Mouse (Mus musculus) midbrain, embryonic 14.5 days (tissue): ENCODE results near the gene Aspg. TPM values are rescaled to one million over a fixed set of nuclear protein-coding genes. Genes with fewer than 3 reads are reported as not detected.
A peak's percentile ranks its signal among the peaks of the same experiment; 100 is the strongest.

ENCODE experiments used
- ATAC-seq: fragments of 200-750 bp; cut with Nextera tagmentation; 2 replicates; pipeline ENCODE4 v1.8.0; 2017; ENCODE audit warnings: moderate number of reproducible peaks, moderate library complexity; ENCODE audit not compliant: low FRiP score, low TSS enrichment
- DNase-seq: peaks from one replicate; pipeline ENCODE4 v3.0.0-alpha.2; 2015
- H3K27ac ChIP-seq: fragments of 300-500 bp; sonication (generic); replicated peaks from 2 replicates; pipeline ENCODE4 v1.5.1; 2014; ENCODE audit warnings: mild to moderate bottlenecking, low read depth, low read length, moderate library complexity
- H3K27me3 ChIP-seq: fragments of 300-500 bp; sonication (generic); 2 replicates; pipeline ENCODE4 v1.6.1; 2014; ENCODE audit warnings: low read length, control low read depth, mixed read lengths; ENCODE audit not compliant: control insufficient read depth, insufficient read depth
- H3K36me3 ChIP-seq: fragments of 300-500 bp; sonication (generic); 2 replicates; pipeline ENCODE4 v1.6.1; 2014; ENCODE audit warnings: low read length, control low read depth; ENCODE audit not compliant: control insufficient read depth, insufficient read depth
- H3K4me1 ChIP-seq: fragments of 300-500 bp; sonication (generic); 2 replicates; pipeline ENCODE4 v1.6.1; 2014; ENCODE audit warnings: mild to moderate bottlenecking, antibody characterized with exemption, low read length, control low read depth; ENCODE audit not compliant: control insufficient read depth, insufficient read depth
- H3K4me2 ChIP-seq: fragments of 300-500 bp; sonication (generic); 2 replicates; pipeline ENCODE4 v1.6.1; 2014; ENCODE audit warnings: mild to moderate bottlenecking, low read length, moderate library complexity
- H3K4me3 ChIP-seq: fragments of 300-500 bp; sonication (generic); replicated peaks from 2 replicates; pipeline ENCODE4 v1.5.1; 2014; ENCODE audit warnings: low read depth, low read length
- H3K9ac ChIP-seq: fragments of 300-500 bp; sonication (generic); replicated peaks from 2 replicates; pipeline ENCODE4 v1.6.1; 2014; ENCODE audit warnings: mild to moderate bottlenecking, low read length, moderate library complexity
- H3K9me3 ChIP-seq: fragments of 300-500 bp; sonication (generic); 2 replicates; pipeline ENCODE4 v1.6.1; 2016; ENCODE audit warnings: low read length, control low read depth, mixed read lengths; ENCODE audit not compliant: control insufficient read depth
- WGBS: fragments of 180-500 bp; shearing (Covaris S2); extraction: QIAGEN DNeasy Blood & Tissue Kit; methylation state at CpG from one replicate; pipeline ENCODE4 v1.1.7; 2014; 5-methylcytosine and 5-hydroxymethylcytosine counted together
- polyA plus RNA-seq: library from polyadenylated mRNA; unstranded; fragments of >200 nt; fragmentation: Nextera tagmentation; extraction: Ambion mirVana; gene quantifications from 2 replicates; pipeline ENCODE4 v1.2.1, GENCODE M21; 2014

The Aspg gene
- polyA plus RNA-seq, 1 experiment from 2014 or later, result not detected

DNA sequence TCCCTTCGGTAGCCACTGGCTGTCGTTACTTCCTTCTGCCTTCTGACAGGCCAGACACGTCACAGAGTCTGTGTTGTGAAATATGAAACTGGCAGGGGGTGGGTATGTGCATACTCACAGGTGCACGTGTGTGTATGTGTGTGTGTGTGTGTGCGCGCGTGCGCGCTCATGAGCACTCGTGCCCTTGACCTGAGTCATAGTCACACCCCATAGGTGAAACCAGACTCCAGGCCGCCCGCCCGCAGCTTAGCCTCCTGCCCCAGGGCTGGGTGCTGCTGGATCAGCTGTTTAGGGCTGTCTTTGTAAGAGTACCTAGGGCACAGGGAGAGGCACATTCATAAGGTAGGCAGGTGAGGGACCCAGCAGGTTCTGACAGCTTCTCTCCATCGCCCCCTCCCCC, 19.4 kb downstream of the Aspg start:
- DNase-seq (no peak), ATAC-seq (no peak)
- H3K4me1 ChIP-seq, result 0 out of 2 replicates have a peak, but pooled peaks cover 4% of the 10 kb centered on the region
- H3K27me3 ChIP-seq, result peaks cover 11% of the 10 kb centered on the region
- WGBS, result 88% methylated on average over 14 of the region's 14 CpGs
- H3K4me3 ChIP-seq, result no peak overlapping the region
- H3K27ac ChIP-seq, result no peak overlapping the region
- no peak overlapping the region for H3K9ac ChIP-seq
- H3K9me3 ChIP-seq, result no peaks in the 10 kb centered on the region
- no peak overlapping the region for H3K4me2 ChIP-seq
- no peaks in the 10 kb centered on the region for H3K36me3 ChIP-seq

DNA sequence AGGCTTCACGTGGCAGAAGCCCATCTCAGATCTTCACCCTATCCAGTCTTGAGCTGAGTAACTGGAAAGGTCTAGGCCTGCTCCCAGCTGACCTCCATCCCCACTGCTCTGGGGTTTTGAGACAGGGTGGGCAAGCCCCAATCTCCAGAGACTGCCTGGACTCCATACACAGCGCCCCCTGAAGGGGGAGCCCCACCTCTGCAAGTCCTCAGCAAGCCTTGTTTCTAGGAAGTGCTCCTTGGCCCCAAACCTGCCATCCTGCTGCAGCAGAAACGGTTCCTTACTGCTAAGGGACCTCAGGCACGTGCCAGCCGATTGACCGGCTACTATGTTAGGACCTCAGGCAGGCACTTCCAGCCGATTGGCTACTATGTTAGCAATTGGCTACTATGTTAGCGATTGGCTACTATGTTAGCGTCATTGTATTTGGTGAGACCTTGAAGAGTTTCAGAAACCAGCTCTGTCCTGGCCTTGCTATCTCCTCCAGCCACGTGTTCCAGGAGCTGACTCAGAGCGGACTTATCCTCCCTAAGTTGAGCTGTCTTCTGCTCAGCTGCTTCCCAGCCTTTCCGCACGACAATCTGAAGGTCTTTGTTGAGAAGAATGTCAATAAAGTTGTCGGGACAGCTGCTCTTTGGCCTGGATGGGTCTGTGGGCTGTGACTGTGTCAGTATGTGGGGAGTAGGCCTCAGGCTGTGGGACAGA, 20.6 kb downstream of the Aspg start:
- H3K27ac ChIP-seq, result no peak overlapping the region
- H3K9ac ChIP-seq, result no peak overlapping the region
- no peak for DNase-seq
- no peak for ATAC-seq
- no peaks in the 10 kb centered on the region for H3K9me3 ChIP-seq
- H3K27me3 ChIP-seq, result peaks cover 23% of the 10 kb centered on the region
- no peaks in the 10 kb centered on the region for H3K36me3 ChIP-seq
- no peak overlapping the region for H3K4me3 ChIP-seq
- 59% methylated on average over 14 of the region's 14 CpGs for WGBS
- H3K4me1 ChIP-seq, result 0 out of 2 replicates have a peak, but pooled peaks cover 4% of the 10 kb centered on the region
- no peak overlapping the region for H3K4me2 ChIP-seq

DNA sequence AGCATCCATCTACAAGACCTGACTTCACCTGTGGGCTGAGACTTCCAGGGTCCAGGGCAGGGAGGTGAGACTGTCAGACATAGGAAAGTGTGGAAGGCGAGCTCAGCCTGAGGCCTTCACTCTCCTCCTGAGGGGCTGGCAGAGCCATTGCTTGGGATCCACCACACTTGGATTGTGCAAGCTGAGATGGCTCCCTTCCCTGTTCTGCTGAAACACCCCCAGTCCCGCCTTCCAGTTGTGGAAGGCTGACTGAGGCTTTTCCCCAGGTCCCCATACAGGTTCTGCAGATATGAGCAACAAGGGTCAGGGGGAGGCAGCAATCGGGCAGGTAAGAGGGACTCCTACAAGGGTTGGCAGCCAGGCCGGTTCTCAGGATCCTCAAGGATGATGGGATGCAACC, 22.0 kb downstream of the Aspg start:
- WGBS, result 76% methylated on average over 4 of the region's 4 CpGs

DNA sequence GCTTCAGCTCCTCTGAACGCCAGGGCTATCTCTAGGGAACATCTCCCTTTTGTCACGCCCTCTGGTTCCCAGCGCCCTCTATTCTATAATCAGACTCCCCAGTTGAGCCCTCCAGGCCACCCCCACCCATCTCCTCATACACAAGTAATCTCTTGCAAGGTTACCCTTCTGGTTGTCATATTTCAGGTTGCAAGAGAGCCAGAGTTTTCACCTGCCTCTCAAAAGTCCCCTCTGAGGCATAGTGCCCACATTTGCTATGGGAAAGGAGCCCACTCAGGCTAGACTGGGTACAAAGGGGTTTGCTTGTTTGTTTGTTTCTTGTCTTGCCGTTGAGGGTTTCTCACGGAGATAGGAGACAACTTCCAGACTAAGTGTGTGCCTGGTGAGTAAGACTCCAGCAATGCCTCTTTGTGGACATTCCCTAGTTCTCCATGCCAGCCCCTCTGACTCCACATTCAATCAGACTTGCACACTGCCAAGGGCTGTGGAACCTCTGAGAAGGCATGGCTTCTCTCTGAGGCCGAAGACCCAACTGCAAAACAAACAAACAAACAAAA, 22.9 kb downstream of the Aspg start:
- H3K27me3 ChIP-seq, result peaks cover 34% of the 10 kb centered on the region
- 56% methylated on average over 6 of the region's 6 CpGs for WGBS
- DNase-seq (no peak), ATAC-seq (no peak)
- no peak overlapping the region; the same call in 1 of the 2 replicates for H3K4me2 ChIP-seq
- no peak overlapping the region for H3K27ac ChIP-seq
- H3K4me3 ChIP-seq, result no peak overlapping the region
- H3K36me3 ChIP-seq, result no peaks in the 10 kb centered on the region
- 0 out of 2 replicates have a peak, but pooled peaks cover 4% of the 10 kb centered on the region for H3K4me1 ChIP-seq
- no peak overlapping the region for H3K9ac ChIP-seq
- no peaks in the 10 kb centered on the region for H3K9me3 ChIP-seq

More for the DNA sequence above, 22.0 kb downstream of the Aspg start:
- ATAC-seq, result no peak
- Histone ChIP-seq H3K36me3 (no peaks in the 10 kb centered on the region), H3K4me3 (no peak overlapping the region), H3K4me1 (0 out of 2 replicates have a peak, but pooled peaks cover 4% of the 10 kb centered on the region), H3K27ac (no peak overlapping the region), H3K9ac (no peak overlapping the region), H3K27me3 (peaks cover 30% of the 10 kb centered on the region), H3K9me3 (no peaks in the 10 kb centered on the region), H3K4me2 (no peak overlapping the region)
- no peak for DNase-seq

DNA sequence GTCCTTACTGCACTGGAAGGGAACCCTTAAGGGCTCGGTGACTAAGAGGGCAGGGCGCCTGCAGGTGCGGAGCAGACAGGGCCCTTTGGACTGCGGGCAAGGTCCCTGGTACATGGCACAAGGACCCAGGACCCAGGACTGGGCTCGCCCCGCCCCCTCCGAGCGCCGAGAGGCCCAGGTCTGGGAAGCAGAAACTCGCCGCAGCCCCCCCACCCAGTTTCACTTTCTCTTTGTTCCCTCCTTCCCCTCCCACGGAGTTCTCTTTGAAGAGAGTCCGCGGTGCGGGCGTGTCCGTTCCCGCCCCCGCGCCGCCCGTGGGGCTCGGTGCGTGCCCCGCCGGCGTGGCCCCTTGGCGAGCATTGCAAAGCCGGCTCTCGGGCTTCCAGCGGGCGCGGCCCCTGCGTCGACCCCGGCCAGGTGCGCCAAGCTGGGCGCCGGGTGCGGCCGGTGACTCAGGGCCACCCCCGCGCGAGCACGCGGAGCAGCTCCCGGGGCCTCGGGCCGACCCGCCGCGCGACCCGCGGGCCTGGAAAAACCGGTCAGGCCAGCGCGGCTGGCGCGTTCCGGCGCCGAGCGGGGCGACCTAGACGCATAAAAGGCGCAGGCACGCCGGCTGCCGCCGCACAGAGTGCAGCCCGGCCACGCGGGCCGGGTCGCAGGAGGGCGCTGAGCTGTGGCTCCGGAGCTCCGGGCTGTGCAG, 23.8 kb downstream of the Aspg start:
- peak; percentile 58; the same call in 1 of the 2 replicates for ATAC-seq
- H3K27ac ChIP-seq, result no peak overlapping the region
- peak overlapping the region; percentile 72 for H3K9ac ChIP-seq
- no peaks in the 10 kb centered on the region for H3K9me3 ChIP-seq
- H3K4me1 ChIP-seq, result 0 out of 2 replicates have a peak, but pooled peaks cover 4% of the 10 kb centered on the region
- H3K4me2 ChIP-seq, result peak overlapping the region; percentile 95
- H3K27me3 ChIP-seq, result peaks cover 34% of the 10 kb centered on the region
- H3K4me3 ChIP-seq, result peak overlapping the region; percentile 47
- under 1% methylated on average over 79 of the region's 79 CpGs for WGBS
- H3K36me3 ChIP-seq, result no peaks in the 10 kb centered on the region
- peak; percentile 79 for DNase-seq

DNA sequence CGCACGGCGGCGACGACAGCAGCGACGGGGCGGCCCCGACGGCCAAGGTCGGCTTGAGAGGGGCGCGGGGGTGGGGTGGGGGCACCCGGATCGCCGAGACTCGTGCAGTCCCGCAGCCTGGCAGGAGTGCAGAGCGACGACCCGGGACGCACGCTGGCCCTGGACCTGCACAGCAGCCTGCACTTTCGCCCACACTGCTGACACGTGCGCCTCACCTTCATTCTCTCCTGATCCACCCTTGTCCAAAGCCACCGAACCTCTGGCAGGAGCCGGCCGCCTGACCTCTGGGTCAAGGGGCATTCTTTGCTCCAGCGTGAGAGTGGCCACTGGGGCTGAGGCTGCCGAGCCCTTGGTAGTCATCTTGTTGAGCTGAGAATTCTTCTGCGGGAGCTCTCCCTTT, 24.5 kb downstream of the Aspg start:
- H3K9ac ChIP-seq, result peak overlapping the region; percentile 72

DNA sequence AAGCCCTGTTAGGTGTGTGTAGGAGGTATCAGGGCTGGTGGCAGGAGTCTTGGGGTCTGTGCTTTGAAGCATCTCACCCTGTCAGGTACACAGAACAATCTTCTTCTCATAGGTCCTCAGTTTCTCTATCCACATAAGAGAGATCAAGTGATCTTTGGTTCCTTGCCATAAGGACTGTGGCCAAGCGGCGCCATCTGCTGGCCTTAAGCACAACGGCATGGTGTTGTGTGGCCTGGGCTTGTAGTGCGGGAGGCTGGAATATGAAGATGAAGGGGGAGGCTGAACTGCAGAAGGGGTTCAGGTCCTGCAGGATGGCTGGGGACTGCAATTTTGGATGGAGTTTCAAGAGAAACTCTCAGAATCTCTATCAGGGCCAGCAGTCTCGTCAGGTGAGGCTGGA, 33.8 kb downstream of the Aspg start:
- Histone ChIP-seq H3K4me3 (no peak overlapping the region), H3K9ac (no peak overlapping the region), H3K27me3 (peaks cover 30% of the 10 kb centered on the region), H3K4me1 (peaks cover 12% of the 10 kb centered on the region), H3K9me3 (no peaks in the 10 kb centered on the region), H3K27ac (no peak overlapping the region), H3K36me3 (no peaks in the 10 kb centered on the region), H3K4me2 (no peak overlapping the region)
- WGBS, result 5% methylated on average over 5 of the region's 5 CpGs
- DNase-seq, result peak; percentile 85
- ATAC-seq, result no peak

More for the DNA sequence above, 24.5 kb downstream of the Aspg start:
- Histone ChIP-seq H3K4me1 (0 out of 2 replicates have a peak, but pooled peaks cover 4% of the 10 kb centered on the region), H3K27ac (no peak overlapping the region), H3K4me2 (peak overlapping the region; percentile 95), H3K36me3 (no peaks in the 10 kb centered on the region), H3K9me3 (no peaks in the 10 kb centered on the region), H3K4me3 (peak overlapping the region; percentile 47), H3K27me3 (peaks cover 34% of the 10 kb centered on the region)
- 11% methylated on average over 32 of the region's 32 CpGs for WGBS
- DNase-seq (no peak), ATAC-seq (no peak)

DNA sequence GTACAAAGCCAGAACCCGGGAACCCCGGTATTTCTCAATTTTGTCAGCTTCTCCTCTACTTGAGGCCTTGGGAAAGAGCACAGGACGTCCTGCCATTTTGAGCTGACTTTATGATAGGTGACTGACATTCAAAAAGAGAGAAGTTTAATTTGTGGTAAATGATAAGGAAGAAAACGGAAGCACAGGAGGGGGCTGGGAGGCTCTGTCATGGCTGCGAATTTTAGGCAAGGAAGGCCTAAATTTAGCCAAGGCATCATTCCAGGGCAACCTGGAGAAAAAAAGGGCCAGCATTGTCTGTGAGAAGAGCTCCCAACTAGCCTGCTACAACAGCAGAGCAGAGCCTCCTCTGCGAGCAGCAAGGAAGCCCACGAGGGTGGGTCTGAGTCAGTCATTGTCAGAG, 34.3 kb downstream of the Aspg start:
- Histone ChIP-seq H3K27me3 (peaks cover 30% of the 10 kb centered on the region), H3K36me3 (no peaks in the 10 kb centered on the region), H3K27ac (no peak overlapping the region), H3K9ac (no peak overlapping the region), H3K4me2 (no peak overlapping the region), H3K4me3 (no peak overlapping the region), H3K4me1 (peaks cover 16% of the 10 kb centered on the region), H3K9me3 (no peaks in the 10 kb centered on the region)
- no peak for DNase-seq
- 55% methylated on average over 7 of the region's 7 CpGs for WGBS
- ATAC-seq, result no peak
